Mouse (Mus musculus) stomach, postnatal 0 days (tissue): ENCODE measurements around the gene Smim9. TPM values are rescaled to one million over a fixed set of nuclear protein-coding genes. Genes with fewer than 3 reads are reported as not detected.
A peak's percentile ranks its signal among the peaks of the same experiment; 100 is the strongest.
"Not testable (repeated sequence)": the region's sequence is repeated elsewhere in the genome, so short reads cannot be mapped to it uniquely, and the experiment has no call there.

ENCODE experiments used
- ATAC-seq: fragments of 200-750 bp; cut with Nextera tagmentation; 2 replicates; pipeline ENCODE4 v1.8.0; 2017; ENCODE audit not compliant: low FRiP score, low TSS enrichment
- DNase-seq: peaks from one replicate; pipeline ENCODE4 v3.0.0-alpha.2; 2016; ENCODE audit warnings: low spot score
- H3K27ac ChIP-seq: fragments of 300-500 bp; sonication (generic); replicated peaks from 2 replicates; pipeline ENCODE4 v1.5.1; 2014; ENCODE audit warnings: mild to moderate bottlenecking, control low read depth
- H3K27me3 ChIP-seq: fragments of 300-500 bp; sonication (generic); 2 replicates; pipeline ENCODE4 v1.6.1; 2014; ENCODE audit warnings: low read length; ENCODE audit not compliant: control insufficient read depth, insufficient read depth
- H3K36me3 ChIP-seq: fragments of 300-500 bp; sonication (generic); 2 replicates; pipeline ENCODE4 v1.6.1; 2014; ENCODE audit warnings: low read length, mixed read lengths; ENCODE audit not compliant: control insufficient read depth, insufficient read depth
- H3K4me1 ChIP-seq: fragments of 300-500 bp; sonication (generic); replicated peaks from 2 replicates; pipeline ENCODE4 v1.6.1; 2014; ENCODE audit warnings: antibody characterized with exemption; ENCODE audit not compliant: control insufficient read depth, insufficient read depth
- H3K4me2 ChIP-seq: fragments of 300-500 bp; sonication (generic); replicated peaks from 2 replicates; pipeline ENCODE4 v1.6.1; 2014; ENCODE audit warnings: low read depth, mild to moderate bottlenecking, control low read depth, moderate library complexity
- H3K4me3 ChIP-seq: fragments of 300-500 bp; sonication (generic); 2 replicates; pipeline ENCODE4 v1.5.1; 2014; ENCODE audit warnings: low read depth, low read length, control low read depth
- H3K9ac ChIP-seq: fragments of 300-500 bp; sonication (generic); 2 replicates; pipeline ENCODE4 v1.6.1; 2014; ENCODE audit warnings: mild to moderate bottlenecking, low read length, control low read depth, mixed read lengths
- H3K9me3 ChIP-seq: fragments of 300-500 bp; sonication (generic); 2 replicates; pipeline ENCODE4 v1.6.1; 2016; ENCODE audit warnings: low read length; ENCODE audit not compliant: control insufficient read depth
- CTCF ChIP-seq: IDR thresholded peaks from 2 replicates; pipeline ENCODE4 v1.5.1; 2016; ENCODE audit warnings: antibody characterized with exemption, low read depth, mild to moderate bottlenecking, moderate library complexity
- EP300 ChIP-seq: optimal IDR thresholded peaks from 2 replicates; pipeline ENCODE3; 2016; ENCODE audit warnings: antibody characterized with exemption
- WGBS: fragments of 180-500 bp; shearing (Covaris S2); extraction: QIAGEN DNeasy Blood & Tissue Kit; methylation state at CpG from one replicate; pipeline ENCODE4 v1.1.7; 2014; 5-methylcytosine and 5-hydroxymethylcytosine counted together
- polyA plus RNA-seq: library from polyadenylated mRNA; unstranded; fragments of >200 nt; fragmentation: Nextera tagmentation; extraction: Ambion mirVana; gene quantifications from 2 replicates; pipeline ENCODE4 v1.2.1, GENCODE M21; 2015

Smim9 gene
- not detected in 2 replicates for polyA plus RNA-seq

GRCm38 (mm10) chrX:75163670-75164069 is at the start of gene Smim9:
Smim9 (minus strand) TSS chrX:75163770.
- ATAC-seq, result no peak
- no peaks in the 10 kb centered on the region for H3K27me3 ChIP-seq
- H3K9me3 ChIP-seq, result no peaks in the 10 kb centered on the region
- 61% methylated on average over 1 of the region's 1 CpGs for WGBS
- H3K36me3 ChIP-seq, result no peaks in the 10 kb centered on the region
- H3K4me2 ChIP-seq, result no peak within 1 kb of the TSS
- TF ChIP-seq CTCF, result no peak
- no peak for DNase-seq
- no peak within 1 kb of the TSS for H3K4me3 ChIP-seq
- H3K27ac ChIP-seq, result no peak within 1 kb of the TSS
- H3K9ac ChIP-seq, result no peak within 1 kb of the TSS
- H3K4me1 ChIP-seq, result no peaks in the 10 kb centered on the region

- H3K4me2 ChIP-seq, result peak overlapping the region; percentile 57
- peak; percentile 88 for ATAC-seq
- H3K4me1 ChIP-seq, result no peaks in the 10 kb centered on the region
- DNase-seq, result peak; percentile 56
- WGBS, result 21% methylated on average over 8 of the region's 49 CpGs
- TF ChIP-seq CTCF (no peak), EP300 (no peak)
- H3K27ac ChIP-seq, result no peak overlapping the region
- no peaks in the 10 kb centered on the region for H3K9me3 ChIP-seq
- peak overlapping the region; percentile 29; the same call in 1 of the 2 replicates for H3K4me3 ChIP-seq
- no peaks in the 10 kb centered on the region for H3K27me3 ChIP-seq
- no peaks in the 10 kb centered on the region for H3K36me3 ChIP-seq
- 0 out of 2 replicates have a peak overlapping the region, but pooled peaks have one; percentile 38 for H3K9ac ChIP-seq
Measured at GRCm38 (mm10) chrX:75155576-75156243, 7.9 kb downstream of the Smim9 start.

- Histone ChIP-seq H3K4me3 (no peak overlapping the region), H3K36me3 (no peaks in the 10 kb centered on the region), H3K4me1 (no peaks in the 10 kb centered on the region), H3K9ac (no peak overlapping the region), H3K27ac (no peak overlapping the region), H3K9me3 (no peaks in the 10 kb centered on the region), H3K4me2 (no peak overlapping the region), H3K27me3 (no peaks in the 10 kb centered on the region)
- no peak for TF ChIP-seq EP300
- TF ChIP-seq CTCF, result no peak
- ATAC-seq (no peak), DNase-seq (peak; percentile 15)
- 39% methylated on average over 1 of the region's 1 CpGs for WGBS
Measured at GRCm38 (mm10) chrX:75152249-75152648, 11.3 kb downstream of the Smim9 start.

- Histone ChIP-seq H3K4me3 (no peak overlapping the region), H3K36me3 (no peaks in the 10 kb centered on the region), H3K4me1 (no peaks in the 10 kb centered on the region), H3K27me3 (no peaks in the 10 kb centered on the region), H3K27ac (no peak overlapping the region), H3K9me3 (no peaks in the 10 kb centered on the region), H3K4me2 (no peak overlapping the region), H3K9ac (no peak overlapping the region)
- WGBS, result 75% methylated on average over 2 of the region's 2 CpGs
- TF ChIP-seq CTCF (no peak), EP300 (no peak)
- DNase-seq (no peak), ATAC-seq (no peak)
Measured at GRCm38 (mm10) chrX:75150304-75150703, 13.3 kb downstream of the Smim9 start.

- H3K27me3 ChIP-seq, result no peaks in the 10 kb centered on the region
- no peaks in the 10 kb centered on the region for H3K9me3 ChIP-seq
- TF ChIP-seq EP300 (no peak), CTCF (no peak)
- H3K4me2 ChIP-seq, result no peak overlapping the region
- DNase-seq, result no peak
- H3K27ac ChIP-seq, result no peak overlapping the region
- no peak for ATAC-seq
- no peak overlapping the region for H3K9ac ChIP-seq
- WGBS, result 47% methylated on average over 4 of the region's 4 CpGs
- no peaks in the 10 kb centered on the region for H3K36me3 ChIP-seq
- H3K4me1 ChIP-seq, result no peaks in the 10 kb centered on the region
- no peak overlapping the region for H3K4me3 ChIP-seq
Measured at GRCm38 (mm10) chrX:75148414-75148813, 15.2 kb downstream of the Smim9 start.

- Histone ChIP-seq H3K9ac (peak overlapping the region; percentile 18; the same call in 1 of the 2 replicates), H3K4me3 (peak overlapping the region; percentile 19; the same call in 1 of the 2 replicates), H3K4me2 (peak overlapping the region; percentile 56)
- H3K36me3 ChIP-seq, H3K27me3 ChIP-seq, H3K9me3 ChIP-seq, H3K4me1 ChIP-seq, H3K27ac ChIP-seq, ATAC-seq: not testable (repeated sequence)
- DNase-seq, result peak; percentile 34
- WGBS, result 13% methylated on average over 26 of the region's 42 CpGs
Measured at GRCm38 (mm10) chrX:75143124-75143555, 20.4 kb downstream of the Smim9 start.
